Mouse (Mus musculus) left cerebral cortex, adult 8-10 months (tissue): Measurements from ENCODE around the gene Tpst2. TPM values are rescaled to one million over a fixed set of nuclear protein-coding genes. Genes with fewer than 3 reads are reported as not detected.
"Not testable (repeated sequence)": the region's sequence is repeated elsewhere in the genome, so short reads cannot be mapped to it uniquely, and the experiment has no call there.

Source experiments
- DNase-seq, 2 experiments: peaks; one replicate each; pipeline ENCODE4 v3.0.0; 2022; ENCODE audit warnings: low spot score in 2 of 2
- total RNA-seq, 4 experiments: library from RNA; stranded (reverse); gene quantifications; 2 replicates each; pipeline ENCODE4 v1.2.4; 2022

Gene Tpst2
- total RNA-seq, 4 experiments from 2014 or later = 33.8 to 43.3 (median 38.6) TPM

- DNase-seq = no peak
These were observed 19.1 kb downstream of the Tpst2 start for GRCm38 (mm10) chr5:112295564-112295963.

DNA sequence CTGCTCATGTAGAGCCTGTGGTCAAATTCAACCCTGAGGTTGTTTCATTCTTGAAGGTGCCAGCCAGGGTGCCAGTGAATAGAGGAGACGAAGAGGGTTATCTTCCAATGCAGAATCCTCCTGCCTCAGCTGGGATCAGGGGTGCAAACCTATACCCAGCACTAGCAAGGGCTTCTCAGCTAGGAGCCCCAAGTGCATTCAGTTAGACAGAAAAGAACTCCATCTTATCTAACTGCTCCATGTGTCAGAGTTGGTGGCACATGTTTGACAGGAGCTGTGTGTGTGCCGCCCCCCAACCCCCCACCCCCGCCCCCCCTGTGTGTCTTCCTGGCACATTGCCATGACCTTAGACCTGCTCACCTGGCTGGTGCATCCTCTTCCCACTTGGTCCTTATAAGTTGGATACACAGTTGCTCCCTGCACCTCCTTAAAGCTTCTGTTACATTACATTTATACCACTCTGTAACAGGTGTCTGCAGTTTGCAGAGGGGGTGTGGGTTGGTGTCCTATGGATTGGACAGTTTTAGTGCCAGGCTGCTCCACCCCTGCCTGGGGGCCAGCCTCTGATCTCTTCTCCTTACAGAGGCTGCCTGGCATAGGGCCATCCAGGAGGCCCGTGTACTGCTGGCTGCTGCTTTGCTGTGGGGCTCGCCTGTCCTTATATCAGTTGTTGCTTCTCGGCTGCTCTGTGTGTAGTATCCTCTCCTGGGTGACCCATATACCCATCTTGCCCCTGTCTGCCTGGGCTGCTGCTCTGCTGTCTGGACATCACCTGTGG lies 20.1 kb downstream of the Tpst2 start:
- no peak for DNase-seq

GRCm38 (mm10) chr5:112297257-112297656 lies 20.8 kb downstream of the Tpst2 start:
- DNase-seq = no peak

GRCm38 (mm10) chr5:112298226-112298988 lies 21.9 kb downstream of the Tpst2 start:
- no peak for DNase-seq

GRCm38 (mm10) chr5:112299399-112299798 lies 22.9 kb downstream of the Tpst2 start:
- DNase-seq = no peak

DNA sequence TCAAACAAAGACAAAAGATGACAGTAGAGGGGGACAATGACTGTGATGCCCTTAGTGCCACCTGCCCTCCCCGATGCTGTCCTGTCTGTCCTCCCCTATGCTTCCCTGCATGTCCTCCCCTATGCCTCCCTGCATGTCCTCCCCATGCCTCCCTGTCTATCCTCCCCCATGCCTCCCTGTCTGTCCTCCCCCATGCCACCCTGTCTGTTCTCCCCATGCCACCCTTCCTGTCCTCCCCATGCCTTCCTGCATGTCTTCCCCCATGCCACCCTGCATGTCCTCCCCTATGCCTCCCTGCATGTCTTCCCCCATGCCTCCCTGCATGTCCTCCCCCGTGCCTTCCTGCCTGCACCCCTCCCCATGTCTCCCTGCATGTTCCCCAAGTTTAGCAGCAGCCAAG lies 23.6 kb downstream of the Tpst2 start:
- no peak for DNase-seq

DNA sequence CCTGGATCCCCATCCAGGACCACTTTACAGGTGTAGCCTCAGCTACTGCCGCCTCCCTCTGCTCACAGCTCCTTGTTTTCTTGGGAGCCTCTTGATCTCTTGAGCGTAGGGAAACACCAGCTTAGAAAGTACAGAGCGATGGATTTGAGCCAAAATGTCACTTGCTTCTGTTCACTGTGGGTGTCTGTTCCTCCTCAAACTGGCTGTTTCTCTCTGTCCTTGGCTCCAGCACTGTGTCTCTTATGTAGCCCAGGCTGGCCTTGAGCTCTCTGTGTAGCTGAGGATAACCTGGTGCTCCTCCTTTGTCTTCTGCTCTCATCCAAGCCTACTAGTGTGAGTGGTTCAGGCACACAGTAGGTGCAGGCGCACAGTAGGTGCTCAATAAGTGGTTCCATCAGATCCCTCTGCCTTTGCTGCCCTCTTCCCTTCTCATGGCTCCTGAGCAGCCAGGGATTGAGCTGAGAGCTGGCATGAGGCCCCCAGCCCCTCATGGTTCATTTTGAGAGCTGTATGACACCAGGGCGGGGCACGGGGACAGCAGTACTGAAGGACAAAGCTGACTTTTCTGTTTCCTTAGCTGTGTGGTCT lies 24.3 kb downstream of the Tpst2 start:
- no peak for DNase-seq

- no peak for DNase-seq
These were observed 25.2 kb downstream of the Tpst2 start for GRCm38 (mm10) chr5:112301694-112302093.

- no peak for DNase-seq
These were observed 25.8 kb downstream of the Tpst2 start for GRCm38 (mm10) chr5:112302310-112302709.

DNA sequence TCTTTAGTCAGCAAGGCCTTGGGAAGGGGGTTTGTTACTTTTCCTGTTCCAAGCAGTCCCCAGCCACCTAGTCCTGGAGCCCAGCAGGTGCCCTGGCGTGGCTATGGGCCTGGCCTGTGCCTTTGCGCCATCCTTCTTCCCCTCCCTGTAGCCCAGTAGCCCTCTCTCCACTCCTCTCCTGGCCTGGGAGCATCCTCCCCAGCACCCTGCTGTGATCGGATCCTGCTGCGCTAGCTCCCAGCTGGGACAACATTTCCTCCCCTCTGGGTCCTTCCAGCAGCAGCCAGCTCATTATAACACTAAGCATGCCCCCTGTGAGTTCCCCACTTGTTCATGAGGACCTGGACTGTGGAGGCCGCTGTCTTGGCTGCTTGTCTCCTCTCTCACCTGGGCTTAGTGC lies 29.4 kb downstream of the Tpst2 start:
- DNase-seq = no peak

DNA sequence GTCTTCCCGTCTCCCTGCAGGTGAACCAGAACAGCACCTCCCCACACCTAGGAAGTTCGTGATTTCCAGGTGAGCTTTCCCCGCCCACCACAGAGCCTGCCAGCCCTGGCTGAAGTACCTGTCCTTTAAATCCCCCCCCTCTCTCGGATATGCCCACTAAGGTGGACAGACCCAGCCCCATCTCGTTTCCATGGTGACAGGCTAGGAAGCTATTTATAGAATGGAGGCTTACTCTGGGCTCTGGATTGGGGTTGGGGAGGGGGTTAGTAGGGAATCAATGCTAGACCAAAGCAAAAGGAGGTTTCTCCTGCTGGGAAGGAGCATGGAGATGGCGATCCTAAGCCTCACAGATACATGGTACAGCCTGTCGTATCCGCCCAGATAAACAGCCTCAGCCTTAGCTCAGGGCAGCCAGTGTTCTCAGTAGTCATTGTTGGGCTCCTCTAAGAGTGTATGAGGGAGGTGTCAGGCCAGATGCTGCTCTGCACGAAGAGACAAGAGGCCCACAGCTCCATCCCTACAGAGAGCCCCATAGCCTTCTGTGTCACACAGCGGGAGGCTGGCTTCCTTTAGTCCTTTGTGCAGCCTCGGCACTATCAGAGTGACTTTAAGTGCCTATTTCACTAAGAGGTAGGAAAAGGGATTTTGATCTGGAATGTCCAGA lies 36.9 kb downstream of the Tpst2 start:
- DNase-seq = no peak

DNA sequence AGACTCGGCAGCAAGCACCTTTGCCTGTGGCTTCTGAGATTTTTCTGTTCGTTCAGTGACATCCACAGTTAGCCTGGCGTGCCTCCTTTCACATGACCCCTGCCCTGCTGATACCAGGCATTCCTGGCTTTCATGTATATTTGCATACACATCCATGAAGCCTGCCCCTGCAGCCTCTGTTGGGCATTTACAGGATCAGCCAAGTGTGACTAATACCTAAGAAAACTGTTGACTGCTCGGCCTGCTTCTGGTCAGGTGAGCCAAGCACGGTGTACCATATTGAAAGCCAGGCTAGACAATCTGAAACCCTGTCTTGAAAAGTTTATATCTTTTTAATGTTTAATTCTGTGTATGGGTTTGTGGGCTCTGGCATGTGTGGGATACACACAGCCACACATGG lies 40.0 kb downstream of the Tpst2 start:
- DNase-seq = no peak

- DNase-seq = no peak
These were observed 40.8 kb downstream of the Tpst2 start for GRCm38 (mm10) chr5:112317328-112317727.

- DNase-seq = not testable (repeated sequence)
These were observed 42.9 kb downstream of the Tpst2 start for GRCm38 (mm10) chr5:112319343-112319742.

DNA sequence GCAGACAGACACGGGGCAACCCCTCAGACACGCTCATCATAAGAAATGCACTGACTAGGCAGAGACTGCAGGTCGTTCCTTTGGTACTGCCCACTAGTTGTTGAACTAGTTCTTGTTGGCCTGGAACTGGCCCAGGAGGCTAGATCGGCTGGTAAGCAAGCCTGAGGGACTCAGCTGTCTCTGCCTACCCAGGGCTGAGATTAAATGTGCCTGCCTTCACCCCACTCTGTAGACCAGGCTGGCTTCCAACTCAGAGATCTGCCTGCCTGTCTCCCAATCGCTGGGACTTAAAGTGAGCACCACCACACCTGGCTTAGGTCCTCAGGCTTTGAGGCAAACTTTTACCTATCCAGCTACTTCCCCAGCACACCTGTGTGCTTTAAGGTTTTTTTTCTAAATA lies 43.9 kb downstream of the Tpst2 start:
- DNase-seq = peak in 1 of 2 experiments; percentile 51

- DNase-seq = peak; percentile 37 to 94
These were observed 44.4 kb downstream of the Tpst2 start for GRCm38 (mm10) chr5:112320936-112321335.

DNA sequence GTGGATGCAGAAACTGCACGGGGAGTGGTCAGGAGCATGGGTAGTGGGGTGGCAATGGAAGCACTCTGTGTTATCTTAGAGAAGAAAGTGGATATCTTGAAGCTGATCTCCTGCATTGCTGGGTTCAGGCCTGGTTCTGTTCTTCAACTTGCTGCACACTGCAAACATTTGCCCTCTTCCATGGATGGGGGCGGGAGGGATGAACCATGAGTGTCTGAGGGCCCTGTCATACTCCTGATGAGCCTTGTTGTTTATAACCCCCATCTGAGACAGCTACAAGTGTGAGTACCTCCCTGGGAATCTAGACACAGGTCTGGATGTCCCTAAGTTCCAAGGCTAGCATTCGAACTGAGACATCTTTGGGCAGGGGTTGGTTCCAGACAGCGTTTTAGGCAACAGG lies 44.9 kb downstream of the Tpst2 start:
- DNase-seq = no peak

GRCm38 (mm10) chr5:112323246-112323645 lies 46.8 kb downstream of the Tpst2 start:
- no peak for DNase-seq

DNA sequence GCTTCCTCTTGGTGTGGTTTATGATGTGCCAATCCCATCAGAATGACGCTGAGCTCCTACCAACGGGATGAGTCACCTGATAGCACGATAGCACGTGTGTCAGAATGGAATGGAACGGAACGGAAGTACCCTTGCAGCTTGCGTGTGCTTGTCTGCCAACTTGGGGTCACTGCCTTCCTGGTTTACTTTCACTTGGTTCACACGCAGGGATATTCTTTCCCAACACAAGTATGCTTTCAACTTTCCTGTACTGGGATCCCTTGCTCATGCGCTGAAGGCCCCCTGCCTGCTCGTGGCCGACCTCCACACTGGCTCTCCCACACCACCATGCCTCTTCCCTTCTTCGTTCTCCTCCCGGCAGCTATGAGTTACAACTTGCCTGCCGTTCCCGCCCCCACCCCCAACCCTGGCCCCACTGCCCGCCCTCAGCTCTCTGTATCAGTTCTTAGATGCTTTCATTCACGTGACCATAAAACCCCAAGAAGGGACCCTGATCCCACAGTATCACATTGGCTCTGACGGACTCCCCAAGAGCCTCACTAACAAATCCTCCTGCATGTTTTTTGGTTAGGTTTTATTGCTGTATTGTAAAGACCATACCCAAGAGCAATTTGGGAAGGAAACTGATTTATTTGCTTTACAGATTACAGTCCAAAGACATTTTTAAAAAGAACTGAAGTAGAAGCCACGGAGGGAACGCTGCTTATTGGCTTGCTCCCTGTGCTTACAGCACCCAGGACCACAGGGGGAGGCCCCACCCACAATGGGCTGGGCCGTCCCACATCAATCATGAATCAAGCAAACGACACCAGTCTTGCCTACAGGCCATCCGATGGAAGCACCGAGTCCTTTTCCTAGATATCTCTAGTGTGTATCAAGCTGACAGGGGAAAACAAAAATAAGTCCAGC lies 48.4 kb downstream of the Tpst2 start:
- DNase-seq = no peak

GRCm38 (mm10) chr5:112325546-112326445 lies 49.3 kb downstream of the Tpst2 start, which contains the start of gene Tfip11:
Gene Tfip11 (plus strand): TSS chr5:112326358.
- peak; percentile 94 to 95 for DNase-seq
